Mouse (Mus musculus) ES-E14 (cell line): ENCODE data around the gene Agtrap. TPM values are rescaled to one million over a fixed set of nuclear protein-coding genes. Genes with fewer than 3 reads are reported as not detected.

Experiments used
- DNase-seq: peaks from one replicate; pipeline ENCODE4 v3.0.0-alpha.2; 2013; ENCODE audit warnings: low read depth, low spot score
- H3K27ac ChIP-seq: 2 replicates; pipeline ENCODE4 v1.5.1; 2012; ENCODE audit warnings: low read depth, mild to moderate bottlenecking, low read length, moderate library complexity, mixed read lengths; ENCODE audit not compliant: poor library complexity, insufficient read depth, severe bottlenecking
- H3K36me3 ChIP-seq: 2 replicates; pipeline ENCODE4 v1.6.1; 2012; ENCODE audit warnings: mild to moderate bottlenecking, low read length, moderate library complexity, mixed read lengths; ENCODE audit not compliant: control insufficient read depth, poor library complexity, insufficient read depth, severe bottlenecking
- H3K4me1 ChIP-seq, 2 experiments: fragments of 150-350 bp in 1 of 2; sonication (generic) in 1 of 2; 2 replicates each; pipeline ENCODE4 v1.6.1; 2012; ENCODE audit warnings: low read length in 2 of 2, mild to moderate bottlenecking in 1 of 2, mixed read lengths in 1 of 2; ENCODE audit not compliant: control insufficient read depth in 2 of 2, insufficient read depth in 2 of 2, poor library complexity in 1 of 2
- H3K4me3 ChIP-seq, 2 experiments: fragments of 150-350 bp in 1 of 2; sonication (generic) in 1 of 2; 2 replicates each; pipeline ENCODE4 v1.5.1; 2012; ENCODE audit warnings: low read length in 2 of 2, low read depth in 1 of 2, mild to moderate bottlenecking in 1 of 2, mixed read lengths in 1 of 2; ENCODE audit not compliant: insufficient read depth in 1 of 2, poor library complexity in 1 of 2, severe bottlenecking in 1 of 2
- H3K9ac ChIP-seq: 2 replicates; pipeline ENCODE4 v1.6.1; 2012; ENCODE audit warnings: low read depth, mild to moderate bottlenecking, low read length, mixed read lengths; ENCODE audit not compliant: poor library complexity, insufficient read depth, severe bottlenecking
- H3K9me3 ChIP-seq: fragments of 150-350 bp; sonication (generic); 2 replicates; pipeline ENCODE4 v1.6.1; 2012; ENCODE audit warnings: low read depth, mild to moderate bottlenecking, low read length; ENCODE audit not compliant: control insufficient read depth, insufficient read depth
- CHD2 ChIP-seq: IDR thresholded peaks from 2 replicates; pipeline ENCODE4 v1.6.1; 2014; ENCODE audit warnings: mild to moderate bottlenecking, low read depth, low read length, inconsistent platforms
- HCFC1 ChIP-seq: IDR thresholded peaks from 2 replicates; pipeline ENCODE4 v1.6.1; 2012; ENCODE audit warnings: low read length, inconsistent platforms, borderline replicate concordance; ENCODE audit not compliant: insufficient read depth
- MAFK ChIP-seq: IDR thresholded peaks from 2 replicates; pipeline ENCODE4 v1.6.1; 2014; ENCODE audit warnings: mild to moderate bottlenecking, low read depth, low read length, inconsistent platforms; ENCODE audit not compliant: insufficient read depth
- ZC3H11A ChIP-seq: IDR thresholded peaks from 2 replicates; pipeline ENCODE4 v1.6.1; 2012; ENCODE audit warnings: low read depth, mild to moderate bottlenecking, inconsistent platforms, low read length, borderline replicate concordance
- ZNF384 ChIP-seq: IDR thresholded peaks from 2 replicates; pipeline ENCODE4 v1.6.1; 2012; ENCODE audit warnings: low read depth, low read length, inconsistent platforms
- in situ Hi-C, 2 experiments: fragments of 600-800 bp; cut with MboI; formaldehyde crosslinking; loops; one replicate each; pipeline ENCODE4 v1.15.1; 2025; ENCODE audit warnings: low sequenced_read_pairs in 2 of 2, inconsistent platforms in 1 of 2; ENCODE audit not compliant: unreplicated experiment in 2 of 2
- total RNA-seq: library from RNA; depleted of rRNA; stranded (reverse); fragments of 300-350 nt; gene quantifications from 2 replicates; pipeline ENCODE4 v1.2.3, GENCODE M21; 2012

Agtrap gene
- total RNA-seq, 1 experiment = 122 TPM

GRCm38 (mm10) chr4:148085907-148086305 is 1.9 kb downstream of the Agtrap start:
- no peaks in the 10 kb centered on the region for H3K9me3 ChIP-seq
- H3K4me3 ChIP-seq = peak overlapping the region; percentile 73 to 79
- no peak for DNase-seq
- in situ Hi-C loops = no loop called here
- peaks cover 13 to 15% of the 10 kb centered on the region in 2 experiments for H3K4me1 ChIP-seq
- H3K27ac ChIP-seq = peak overlapping the region; percentile 98
- peaks cover 15% of the 10 kb centered on the region for H3K36me3 ChIP-seq
- H3K9ac ChIP-seq = peak overlapping the region; percentile 80; the same call in 1 of the 2 replicates
- TF ChIP-seq ZC3H11A (no peak), CHD2 (no peak), HCFC1 (no peak), ZNF384 (no peak), MAFK (no peak)

- TF ChIP-seq ZNF384 (no peak), HCFC1 (no peak), MAFK (no peak), CHD2 (no peak), ZC3H11A (no peak)
- H3K9ac ChIP-seq = peak overlapping the region; percentile 80
- H3K27ac ChIP-seq = peak overlapping the region; percentile 98
- no peak for DNase-seq
- peaks cover 21% of the 10 kb centered on the region for H3K36me3 ChIP-seq
- in situ Hi-C loops = no loop called here
- peaks cover 13 to 16% of the 10 kb centered on the region in 2 experiments for H3K4me1 ChIP-seq
- H3K9me3 ChIP-seq = no peaks in the 10 kb centered on the region
- peak overlapping the region; percentile 73 to 79; a peak in 3 of 4 replicates for H3K4me3 ChIP-seq
Observed at GRCm38 (mm10) chr4:148085131-148085906, 2.5 kb downstream of the Agtrap start.

GRCm38 (mm10) chr4:148084261-148084714 is 3.5 kb downstream of the Agtrap start:
- H3K4me3 ChIP-seq = peak overlapping the region; percentile 35 to 46
- H3K27ac ChIP-seq = peak overlapping the region; percentile 98
- peak; percentile 96 for DNase-seq
- peaks cover 30% of the 10 kb centered on the region for H3K36me3 ChIP-seq
- in situ Hi-C loops = no loop called here
- H3K9ac ChIP-seq = peak overlapping the region; percentile 52; the same call in 1 of the 2 replicates
- peaks cover 10 to 19% of the 10 kb centered on the region in 2 experiments for H3K4me1 ChIP-seq
- H3K9me3 ChIP-seq = no peaks in the 10 kb centered on the region
- peak; percentile 12; the same call in 1 of the 2 replicates for TF ChIP-seq CHD2
- no peak for TF ChIP-seq ZC3H11A

GRCm38 (mm10) chr4:148083176-148083899 is 4.5 kb downstream of the Agtrap start:
- in situ Hi-C loops = no loop called here
- peak overlapping the region; percentile 45 for H3K4me3 ChIP-seq

More at GRCm38 (mm10) chr4:148083176-148083899, 4.5 kb downstream of the Agtrap start:
- Histone ChIP-seq H3K4me1 (peaks cover 6 to 13% of the 10 kb centered on the region in 2 experiments; a peak in 2 of 4 replicates), H3K36me3 (peaks cover 30% of the 10 kb centered on the region), H3K9me3 (no peaks in the 10 kb centered on the region), H3K9ac (peak overlapping the region; percentile 59; the same call in 1 of the 2 replicates), H3K27ac (peak overlapping the region; percentile 90)
- no peak for TF ChIP-seq ZNF384
- TF ChIP-seq ZC3H11A = no peak
- TF ChIP-seq HCFC1 = no peak
- TF ChIP-seq MAFK = no peak
- no peak for TF ChIP-seq CHD2
- DNase-seq = no peak
